Mouse (Mus musculus) liver, embryonic 14.5 days (tissue): ENCODE results near the gene Msantd1. TPM values are rescaled to one million over a fixed set of nuclear protein-coding genes. Genes with fewer than 3 reads are reported as not detected.
A peak's percentile ranks its signal among the peaks of the same experiment; 100 is the strongest.

ENCODE experiments used
- ATAC-seq: fragments of 200-750 bp; cut with Nextera tagmentation; 2 replicates; pipeline ENCODE4 v1.8.0; 2017; ENCODE audit warnings: moderate number of reproducible peaks, mild to moderate bottlenecking, moderate library complexity; ENCODE audit not compliant: insufficient read depth
- DNase-seq, 3 experiments: peaks; one replicate each; pipeline ENCODE4 v3.0.0-alpha.2; 2012 to 2013; ENCODE audit warnings: low read depth in 3 of 3, low spot score in 3 of 3
- H3K27ac ChIP-seq: fragments of 300-500 bp; sonication (generic); 2 replicates; pipeline ENCODE4 v1.5.1; 2014; ENCODE audit warnings: moderate library complexity, mild to moderate bottlenecking, control low read depth, inconsistent platforms
- H3K27me3 ChIP-seq: fragments of 300-500 bp; sonication (generic); 2 replicates; pipeline ENCODE4 v1.6.1; 2014; ENCODE audit warnings: mild to moderate bottlenecking, low read length, moderate library complexity; ENCODE audit not compliant: control insufficient read depth, insufficient read depth
- H3K36me3 ChIP-seq: fragments of 300-500 bp; sonication (generic); replicated peaks from 2 replicates; pipeline ENCODE4 v1.6.1; 2014; ENCODE audit warnings: low read depth; ENCODE audit not compliant: control insufficient read depth, insufficient read depth
- H3K4me1 ChIP-seq, 2 experiments: fragments of 200-500 bp in 1 of 2; fragments of 300-500 bp in 1 of 2; sonication (generic) in 1 of 2; replicated peaks; 2 replicates each; pipeline ENCODE4 v1.6.1; 2012 to 2014; ENCODE audit warnings: antibody characterized with exemption in 1 of 2, inconsistent platforms in 1 of 2, low read length in 1 of 2; ENCODE audit not compliant: control insufficient read depth in 2 of 2, insufficient read depth in 2 of 2
- H3K4me2 ChIP-seq: fragments of 300-500 bp; sonication (generic); 2 replicates; pipeline ENCODE4 v1.6.1; 2014; ENCODE audit warnings: low read depth, mild to moderate bottlenecking, control low read depth, moderate library complexity
- H3K4me3 ChIP-seq, 2 experiments: fragments of 200-500 bp in 1 of 2; fragments of 300-500 bp in 1 of 2; sonication (generic) in 1 of 2; 2 replicates each; pipeline ENCODE4 v1.5.1; 2012 to 2014; ENCODE audit warnings: low read depth in 2 of 2, low read length in 2 of 2, mild to moderate bottlenecking in 2 of 2, control low read depth in 1 of 2, inconsistent platforms in 1 of 2, moderate library complexity in 1 of 2; ENCODE audit not compliant: insufficient read depth in 1 of 2
- H3K9ac ChIP-seq: fragments of 300-500 bp; sonication (generic); replicated peaks from 2 replicates; pipeline ENCODE4 v1.6.1; 2014; ENCODE audit warnings: mild to moderate bottlenecking, control low read depth, moderate library complexity
- H3K9me3 ChIP-seq: fragments of 300-500 bp; sonication (generic); 2 replicates; pipeline ENCODE4 v1.6.1; 2016; ENCODE audit warnings: low read length, mixed read lengths; ENCODE audit not compliant: control insufficient read depth
- CTCF ChIP-seq: IDR thresholded peaks from 2 replicates; pipeline ENCODE4 v1.5.1; 2016; ENCODE audit warnings: antibody characterized with exemption, low read depth, control low read depth
- EP300 ChIP-seq: IDR thresholded peaks from 2 replicates; pipeline ENCODE4 v1.6.1; 2016; ENCODE audit warnings: antibody characterized with exemption, low read depth
- WGBS: fragments of 180-500 bp; shearing (Covaris S2); extraction: QIAGEN DNeasy Blood & Tissue Kit; methylation state at CpG from one replicate; pipeline ENCODE4 v1.1.7; 2014; ENCODE audit not compliant: insufficient replicate concordance; 5-methylcytosine and 5-hydroxymethylcytosine counted together
- polyA plus RNA-seq, 2 experiments: library from polyadenylated mRNA; depleted of rRNA in 1 of 2; stranded (reverse) in 1 of 2; unstranded in 1 of 2; fragments of >200 nt; fragmentation: Nextera tagmentation in 1 of 2; extraction: Ambion mirVana in 1 of 2; gene quantifications; 2 replicates each; pipeline versions ENCODE4 v1.2.1 to v1.2.3; 2012 to 2014

The Msantd1 gene
- polyA plus RNA-seq, 2 experiments, result 0.17 to 1.2 TPM

DNA sequence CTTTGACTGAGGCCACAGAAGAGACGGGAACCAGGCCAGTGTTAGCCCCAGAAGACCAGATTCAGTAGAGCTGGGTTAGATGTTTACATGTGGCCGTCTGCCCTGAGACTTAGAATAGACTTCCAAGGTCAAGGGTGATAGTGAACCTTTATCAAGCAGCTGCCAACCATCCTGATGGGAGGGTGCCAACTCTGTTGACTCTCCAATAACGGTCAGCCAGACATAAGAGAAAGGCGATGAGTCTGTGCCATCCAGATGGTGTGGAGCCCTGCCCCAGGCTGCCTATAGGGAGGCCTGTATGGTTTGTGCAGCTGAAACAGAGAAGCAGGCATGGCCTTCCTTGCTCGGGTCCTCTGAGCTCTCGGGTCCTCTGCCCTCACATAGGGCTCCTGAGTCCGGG is 16.7 kb downstream of the Msantd1 start:
- no peak overlapping the region for H3K4me3 ChIP-seq
- no peak overlapping the region; the same call in 1 of the 2 replicates for H3K9ac ChIP-seq
- peaks cover 28 to 29% of the 10 kb centered on the region in 2 experiments for H3K4me1 ChIP-seq
- no peaks in the 10 kb centered on the region for H3K36me3 ChIP-seq
- WGBS, result 58% methylated on average over 7 of the region's 7 CpGs
- H3K27ac ChIP-seq, result peak overlapping the region; percentile 70
- DNase-seq (peak in 2 of 3 experiments; percentile 41 to 45), ATAC-seq (peak; percentile 73)
- H3K4me2 ChIP-seq, result peak overlapping the region; percentile 0
- H3K27me3 ChIP-seq, result no peaks in the 10 kb centered on the region
- peak; percentile 60; the same call in 1 of the 2 replicates for TF ChIP-seq EP300
- TF ChIP-seq CTCF, result no peak
- no peaks in the 10 kb centered on the region for H3K9me3 ChIP-seq

DNA sequence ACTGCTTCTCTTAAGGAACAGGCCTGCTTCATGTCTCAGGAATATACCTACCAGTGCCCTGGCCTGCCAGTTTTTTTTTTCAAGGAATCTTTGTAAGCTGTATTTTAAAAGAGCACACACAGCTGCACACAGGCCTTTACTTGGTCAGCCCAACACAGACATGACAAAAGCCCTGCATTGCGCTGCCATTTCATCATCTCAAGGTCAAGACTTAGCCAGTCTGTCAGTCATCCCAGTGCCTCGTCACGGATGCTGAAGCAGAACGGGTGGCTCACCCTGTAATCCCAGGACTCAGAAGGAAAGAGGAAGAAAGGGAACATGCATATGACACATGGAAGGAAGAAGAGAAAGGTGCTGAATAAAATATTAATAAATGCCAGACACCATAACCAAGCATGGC is 19.8 kb downstream of the Msantd1 start:
- DNase-seq (no peak), ATAC-seq (no peak)
- no peak overlapping the region for H3K4me3 ChIP-seq
- H3K4me2 ChIP-seq, result no peak overlapping the region
- peaks cover 52 to 57% of the 10 kb centered on the region in 2 experiments for H3K4me1 ChIP-seq
- no peaks in the 10 kb centered on the region for H3K36me3 ChIP-seq
- H3K27ac ChIP-seq, result no peak overlapping the region
- H3K27me3 ChIP-seq, result no peaks in the 10 kb centered on the region
- TF ChIP-seq CTCF, result no peak
- no peak for TF ChIP-seq EP300
- H3K9me3 ChIP-seq, result no peaks in the 10 kb centered on the region
- 84% methylated on average over 4 of the region's 4 CpGs for WGBS
- H3K9ac ChIP-seq, result no peak overlapping the region

DNA sequence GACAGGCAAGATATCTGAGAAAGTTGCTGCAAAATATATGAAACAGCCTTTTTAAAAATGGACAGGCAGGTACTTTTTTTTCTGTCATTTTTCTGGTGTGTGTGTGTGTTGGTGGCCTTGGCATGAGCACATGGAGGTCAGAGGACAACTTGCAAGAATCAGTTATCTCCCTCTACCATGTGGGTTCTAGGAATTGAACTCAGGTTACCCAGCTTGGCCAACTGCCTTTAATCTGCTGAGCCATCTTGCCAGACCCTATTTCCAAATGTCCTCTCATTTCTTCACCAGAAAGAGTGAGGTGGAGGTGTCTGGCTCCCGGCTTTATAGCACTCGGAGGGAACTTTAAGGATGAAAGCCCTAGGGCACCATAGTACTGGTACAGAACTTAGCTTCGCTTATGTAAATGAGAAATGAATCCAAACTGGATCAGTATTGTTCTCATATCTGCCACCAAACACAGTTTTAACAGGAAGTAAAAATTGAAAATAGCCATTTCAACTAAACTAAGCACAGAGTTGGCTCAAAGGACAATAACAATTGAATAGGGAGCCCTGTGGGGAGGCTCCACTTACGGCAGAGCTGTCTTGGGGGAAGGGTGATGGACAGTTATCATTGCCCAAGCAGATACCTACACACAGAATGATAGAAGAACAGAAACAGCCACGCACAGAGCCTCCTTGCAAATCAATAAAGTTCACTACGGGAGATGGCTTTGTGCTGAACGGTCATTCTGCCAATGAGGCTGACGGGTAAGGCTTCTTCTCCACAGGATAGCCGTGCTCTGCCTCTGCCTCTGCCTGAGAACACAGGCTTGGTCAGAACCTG is 22.6 kb downstream of the Msantd1 start:
- Histone ChIP-seq H3K4me3 (no peak overlapping the region), H3K27ac (peak overlapping the region; percentile 65), H3K4me2 (peak overlapping the region; percentile 41), H3K9me3 (no peaks in the 10 kb centered on the region), H3K4me1 (peaks cover 35 to 40% of the 10 kb centered on the region in 2 experiments), H3K36me3 (no peaks in the 10 kb centered on the region), H3K9ac (peak overlapping the region; percentile 23), H3K27me3 (no peaks in the 10 kb centered on the region)
- WGBS, result 27% methylated on average over 9 of the region's 9 CpGs
- TF ChIP-seq CTCF (no peak), EP300 (peak; percentile 88)
- peak; percentile 93 for ATAC-seq
- DNase-seq, result peak; percentile 77 to 80 (median 78)

DNA sequence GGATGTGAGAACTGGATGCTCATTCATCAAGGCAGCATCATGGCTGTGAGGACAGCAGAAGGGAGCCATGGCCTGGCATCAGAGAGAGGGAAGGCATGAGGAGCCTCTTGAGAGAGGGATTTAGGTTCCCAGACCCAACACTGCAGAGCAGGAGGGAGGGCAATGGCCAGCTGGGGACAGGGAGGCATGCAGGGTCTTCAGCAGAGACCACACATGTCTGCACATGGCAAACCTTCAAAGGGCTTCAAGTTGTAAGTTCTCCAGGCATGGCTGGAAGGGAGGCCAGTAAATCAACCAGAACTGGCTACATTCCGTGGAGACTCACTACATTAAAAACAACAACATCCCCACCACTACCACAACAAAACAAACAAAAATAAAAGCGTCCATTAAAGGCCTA is 23.3 kb downstream of the Msantd1 start:
- no peak for DNase-seq
- peak; percentile 11; the same call in 1 of the 2 replicates for ATAC-seq
- WGBS, result 60% methylated on average over 2 of the region's 2 CpGs
- Histone ChIP-seq H3K36me3 (no peaks in the 10 kb centered on the region), H3K27me3 (no peaks in the 10 kb centered on the region), H3K27ac (peak overlapping the region; percentile 65), H3K4me2 (peak overlapping the region; percentile 41; the same call in 1 of the 2 replicates), H3K9me3 (no peaks in the 10 kb centered on the region), H3K4me3 (no peak overlapping the region), H3K4me1 (peaks cover 35 to 44% of the 10 kb centered on the region in 2 experiments), H3K9ac (peak overlapping the region; percentile 20)
- no peak for TF ChIP-seq CTCF
- no peak for TF ChIP-seq EP300
